Mouse (Mus musculus) neural tube, embryonic 15.5 days (tissue): ENCODE results near the gene Car10. TPM values are rescaled to one million over a fixed set of nuclear protein-coding genes. Genes with fewer than 3 reads are reported as not detected.

Source experiments
- ATAC-seq: fragments of 200-750 bp; cut with Nextera tagmentation; 2 replicates; pipeline ENCODE4 v1.8.0; 2017; ENCODE audit warnings: mild to moderate bottlenecking, moderate TSS enrichment, moderate library complexity; ENCODE audit not compliant: low FRiP score
- H3K27ac ChIP-seq: fragments of 300-500 bp; sonication (generic); replicated peaks from 2 replicates; pipeline ENCODE4 v1.5.1; 2015; ENCODE audit warnings: mild to moderate bottlenecking, inconsistent platforms
- H3K27me3 ChIP-seq: fragments of 300-500 bp; sonication (generic); replicated peaks from 2 replicates; pipeline ENCODE4 v1.6.1; 2015; ENCODE audit warnings: inconsistent platforms
- H3K36me3 ChIP-seq: fragments of 300-500 bp; sonication (generic); 2 replicates; pipeline ENCODE4 v1.6.1; 2015; ENCODE audit warnings: inconsistent platforms
- H3K4me1 ChIP-seq: fragments of 300-500 bp; sonication (generic); 2 replicates; pipeline ENCODE4 v1.6.1; 2015; ENCODE audit warnings: inconsistent platforms
- H3K4me2 ChIP-seq: fragments of 300-500 bp; sonication (generic); 2 replicates; pipeline ENCODE4 v1.6.1; 2015; ENCODE audit warnings: inconsistent platforms, mild to moderate bottlenecking, moderate library complexity
- H3K4me3 ChIP-seq: fragments of 300-500 bp; sonication (generic); replicated peaks from 2 replicates; pipeline ENCODE4 v1.5.1; 2015; ENCODE audit warnings: mild to moderate bottlenecking, inconsistent platforms
- H3K9ac ChIP-seq: fragments of 300-500 bp; sonication (generic); replicated peaks from 2 replicates; pipeline ENCODE4 v1.6.1; 2015; ENCODE audit warnings: mild to moderate bottlenecking, inconsistent platforms
- H3K9me3 ChIP-seq: fragments of 300-500 bp; sonication (generic); replicated peaks from 2 replicates; pipeline ENCODE4 v1.6.1; 2016; ENCODE audit warnings: inconsistent platforms
- WGBS: fragments of 180-500 bp; shearing (Covaris S2); methylation state at CpG from one replicate; pipeline ENCODE4 v1.1.7; 2015; ENCODE audit warnings: mixed read lengths; 5-methylcytosine and 5-hydroxymethylcytosine counted together
- polyA plus RNA-seq: library from polyadenylated mRNA; unstranded; fragments of >200 nt; fragmentation: Nextera tagmentation; extraction: Ambion mirVana; gene quantifications from 2 replicates; pipeline ENCODE4 v1.2.1, GENCODE M21; 2015

The Car10 gene
- polyA plus RNA-seq, 1 experiment from 2014 or later: 69.1 TPM

GRCm38 (mm10) chr11:93102321-93102720, 4.5 kb downstream of the Car10 start:
- H3K4me1 ChIP-seq: peaks cover 28% of the 10 kb centered on the region
- WGBS: 57% methylated on average over 9 of the region's 9 CpGs
- H3K9ac ChIP-seq: peak overlapping the region; percentile 17; the same call in 1 of the 2 replicates

GRCm38 (mm10) chr11:93103101-93103815, 5.4 kb downstream of the Car10 start:
- no peak overlapping the region for H3K27ac ChIP-seq
- ATAC-seq: no peak
- no peaks in the 10 kb centered on the region for H3K9me3 ChIP-seq
- H3K9ac ChIP-seq: peak overlapping the region; percentile 34; the same call in 1 of the 2 replicates
- peak overlapping the region; percentile 75 for H3K4me3 ChIP-seq
- WGBS: 45% methylated on average over 3 of the region's 3 CpGs
- H3K36me3 ChIP-seq: no peaks in the 10 kb centered on the region
- 0 out of 2 replicates have a peak, but pooled peaks cover 7% of the 10 kb centered on the region for H3K27me3 ChIP-seq
- peaks cover 21% of the 10 kb centered on the region for H3K4me1 ChIP-seq
- H3K4me2 ChIP-seq: peak overlapping the region; percentile 89

More at GRCm38 (mm10) chr11:93102321-93102720, 4.5 kb downstream of the Car10 start:
- H3K27me3 ChIP-seq: 0 out of 2 replicates have a peak, but pooled peaks cover 7% of the 10 kb centered on the region
- ATAC-seq: no peak
- peak overlapping the region; percentile 89 for H3K4me2 ChIP-seq
- peak overlapping the region; percentile 33; the same call in 1 of the 2 replicates for H3K27ac ChIP-seq
- no peaks in the 10 kb centered on the region for H3K36me3 ChIP-seq
- H3K9me3 ChIP-seq: no peaks in the 10 kb centered on the region
- peak overlapping the region; percentile 75 for H3K4me3 ChIP-seq

- no peaks in the 10 kb centered on the region for H3K9me3 ChIP-seq
- H3K4me3 ChIP-seq: no peak overlapping the region
- no peaks in the 10 kb centered on the region for H3K27me3 ChIP-seq
- ATAC-seq: no peak
- H3K27ac ChIP-seq: no peak overlapping the region
- no peak overlapping the region for H3K9ac ChIP-seq
- WGBS: 81% methylated on average over 1 of the region's 1 CpGs
- H3K4me1 ChIP-seq: peaks cover 2% of the 10 kb centered on the region; the same call in 1 of the 2 replicates
- no peak overlapping the region for H3K4me2 ChIP-seq
- H3K36me3 ChIP-seq: no peaks in the 10 kb centered on the region
Measured at GRCm38 (mm10) chr11:93109451-93109850, 11.6 kb downstream of the Car10 start.

GRCm38 (mm10) chr11:93120766-93121415, 23.1 kb downstream of the Car10 start:
- H3K9ac ChIP-seq: no peak overlapping the region
- no peak overlapping the region for H3K27ac ChIP-seq
- 76% methylated on average over 10 of the region's 10 CpGs for WGBS
- H3K36me3 ChIP-seq: no peaks in the 10 kb centered on the region
- no peaks in the 10 kb centered on the region for H3K9me3 ChIP-seq
- no peaks in the 10 kb centered on the region for H3K27me3 ChIP-seq
- no peak overlapping the region for H3K4me2 ChIP-seq
- no peak overlapping the region for H3K4me3 ChIP-seq
- ATAC-seq: no peak
- H3K4me1 ChIP-seq: no peaks in the 10 kb centered on the region

GRCm38 (mm10) chr11:93123691-93124090, 25.9 kb downstream of the Car10 start:
- Histone ChIP-seq H3K4me2 (no peak overlapping the region), H3K9me3 (no peaks in the 10 kb centered on the region), H3K4me3 (no peak overlapping the region), H3K27ac (no peak overlapping the region), H3K9ac (no peak overlapping the region), H3K27me3 (no peaks in the 10 kb centered on the region), H3K4me1 (no peaks in the 10 kb centered on the region), H3K36me3 (no peaks in the 10 kb centered on the region)
- WGBS: 74% methylated on average over 4 of the region's 4 CpGs
- ATAC-seq: no peak

GRCm38 (mm10) chr11:93126466-93126865, 28.6 kb downstream of the Car10 start:
- no peak overlapping the region for H3K27ac ChIP-seq
- H3K36me3 ChIP-seq: no peaks in the 10 kb centered on the region
- H3K9ac ChIP-seq: no peak overlapping the region
- no peaks in the 10 kb centered on the region for H3K27me3 ChIP-seq
- no peaks in the 10 kb centered on the region for H3K9me3 ChIP-seq
- no peak for ATAC-seq
- H3K4me3 ChIP-seq: no peak overlapping the region
- H3K4me2 ChIP-seq: no peak overlapping the region
- 90% methylated on average over 3 of the region's 3 CpGs for WGBS
- no peaks in the 10 kb centered on the region for H3K4me1 ChIP-seq

- Histone ChIP-seq H3K36me3 (0 out of 2 replicates have a peak, but pooled peaks cover 3% of the 10 kb centered on the region), H3K9me3 (no peaks in the 10 kb centered on the region), H3K27ac (no peak overlapping the region), H3K27me3 (no peaks in the 10 kb centered on the region), H3K9ac (no peak overlapping the region), H3K4me1 (no peaks in the 10 kb centered on the region), H3K4me2 (no peak overlapping the region), H3K4me3 (no peak overlapping the region)
- WGBS: 74% methylated on average over 2 of the region's 2 CpGs
- no peak for ATAC-seq
Measured at GRCm38 (mm10) chr11:93128481-93128880, 30.7 kb downstream of the Car10 start.

GRCm38 (mm10) chr11:93137841-93138240, 40.0 kb downstream of the Car10 start:
- Histone ChIP-seq H3K27ac (no peak overlapping the region), H3K4me3 (no peak overlapping the region), H3K4me1 (no peaks in the 10 kb centered on the region; the same call in 1 of the 2 replicates), H3K9ac (no peak overlapping the region), H3K4me2 (no peak overlapping the region), H3K36me3 (0 out of 2 replicates have a peak, but pooled peaks cover 4% of the 10 kb centered on the region), H3K9me3 (no peaks in the 10 kb centered on the region), H3K27me3 (no peaks in the 10 kb centered on the region)
- WGBS: 90% methylated on average over 1 of the region's 1 CpGs
- ATAC-seq: no peak

GRCm38 (mm10) chr11:93141727-93142126, 43.9 kb downstream of the Car10 start:
- ATAC-seq: no peak
- Histone ChIP-seq H3K9me3 (no peaks in the 10 kb centered on the region), H3K4me3 (no peak overlapping the region), H3K27ac (no peak overlapping the region), H3K4me2 (no peak overlapping the region), H3K36me3 (no peaks in the 10 kb centered on the region), H3K27me3 (no peaks in the 10 kb centered on the region), H3K4me1 (peaks cover 5% of the 10 kb centered on the region; the same call in 1 of the 2 replicates), H3K9ac (no peak overlapping the region)
- 85% methylated on average over 1 of the region's 1 CpGs for WGBS

GRCm38 (mm10) chr11:93144544-93144943, 46.7 kb downstream of the Car10 start:
- no peak overlapping the region for H3K9ac ChIP-seq
- no peak overlapping the region for H3K4me2 ChIP-seq
- no peak for ATAC-seq
- H3K36me3 ChIP-seq: no peaks in the 10 kb centered on the region
- no peaks in the 10 kb centered on the region for H3K9me3 ChIP-seq
- H3K27me3 ChIP-seq: no peaks in the 10 kb centered on the region
- no peak overlapping the region for H3K27ac ChIP-seq
- peaks cover 5% of the 10 kb centered on the region; the same call in 1 of the 2 replicates for H3K4me1 ChIP-seq
- 17% methylated on average over 2 of the region's 2 CpGs for WGBS
- H3K4me3 ChIP-seq: no peak overlapping the region

- H3K4me3 ChIP-seq: no peak overlapping the region
- no peaks in the 10 kb centered on the region for H3K4me1 ChIP-seq
- no peak for ATAC-seq
- no peak overlapping the region for H3K9ac ChIP-seq
- no peaks in the 10 kb centered on the region for H3K9me3 ChIP-seq
- H3K27me3 ChIP-seq: no peaks in the 10 kb centered on the region
- H3K27ac ChIP-seq: no peak overlapping the region
- H3K4me2 ChIP-seq: no peak overlapping the region
- no peaks in the 10 kb centered on the region for H3K36me3 ChIP-seq
- WGBS: 65% methylated on average over 3 of the region's 3 CpGs
Measured at GRCm38 (mm10) chr11:93154910-93155309, 57.1 kb downstream of the Car10 start.

- H3K9me3 ChIP-seq: no peaks in the 10 kb centered on the region
- no peaks in the 10 kb centered on the region for H3K27me3 ChIP-seq
- H3K4me1 ChIP-seq: no peaks in the 10 kb centered on the region
- no peak overlapping the region for H3K9ac ChIP-seq
- no peaks in the 10 kb centered on the region for H3K36me3 ChIP-seq
- no peak overlapping the region for H3K4me2 ChIP-seq
- H3K4me3 ChIP-seq: no peak overlapping the region
- no peak overlapping the region for H3K27ac ChIP-seq
- ATAC-seq: no peak
Measured at GRCm38 (mm10) chr11:93172430-93172829, 74.6 kb downstream of the Car10 start.
